Mouse (Mus musculus) heart, postnatal 0 days (tissue): ENCODE data around the gene Pard3.

Experiments used
- CTCF ChIP-seq: IDR thresholded peaks from 2 replicates; pipeline ENCODE4 v1.5.1; 2016; ENCODE audit warnings: antibody characterized with exemption, control low read depth, low read depth
- EP300 ChIP-seq: IDR thresholded peaks from 2 replicates; pipeline ENCODE4 v1.6.1; 2016; ENCODE audit warnings: antibody characterized with exemption, low read depth

DNA sequence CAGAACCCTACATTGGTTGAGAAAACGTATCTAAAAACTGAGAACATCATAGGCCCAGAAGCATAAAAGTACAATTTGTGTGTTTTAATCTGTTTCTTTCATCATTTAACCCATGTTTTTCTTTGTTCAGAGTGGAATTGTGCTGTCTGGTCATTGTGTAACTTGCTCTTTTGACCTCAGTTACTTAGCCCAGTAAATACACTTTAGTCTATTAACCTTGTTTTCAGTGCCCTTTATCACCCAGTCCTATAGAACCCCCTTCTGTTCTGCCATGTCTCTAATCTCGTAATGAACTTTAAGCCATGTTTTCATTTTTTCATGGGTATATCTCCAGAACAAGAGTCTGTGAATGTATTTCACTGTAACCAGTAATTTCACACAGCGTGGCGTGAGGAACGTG lies 243.3 kb downstream of the Pard3 start:
- no peak for TF ChIP-seq EP300
- TF ChIP-seq CTCF: no peak
